Mouse (Mus musculus) forebrain, embryonic 14.5 days (tissue): ENCODE measurements at regions not wholly inside any gene's neighbourhood (a gene's known extent, or its start where the extent isn't known, plus 50 kb on each side); places are given as distances from the start of the nearest gene placed in this dataset.
A peak's percentile ranks its signal among the peaks of the same experiment; 100 is the strongest.

Experiments used
- ATAC-seq: fragments of 200-750 bp; cut with Nextera tagmentation; 2 replicates; pipeline ENCODE4 v1.8.0; 2017; ENCODE audit warnings: mild to moderate bottlenecking, moderate library complexity
- DNase-seq: peaks from one replicate; pipeline ENCODE4 v3.0.0-alpha.2; 2015; ENCODE audit warnings: low spot score
- H3K27ac ChIP-seq: fragments of 300-500 bp; sonication (generic); 2 replicates; pipeline ENCODE4 v1.5.1; 2014; ENCODE audit warnings: low read depth, mild to moderate bottlenecking, control low read depth, low read length, moderate library complexity
- H3K27me3 ChIP-seq: fragments of 300-500 bp; sonication (generic); replicated peaks from 2 replicates; pipeline ENCODE4 v1.6.1; 2014; ENCODE audit warnings: low read length, control low read depth, mixed read lengths; ENCODE audit not compliant: control insufficient read depth, insufficient read depth
- H3K36me3 ChIP-seq: fragments of 300-500 bp; sonication (generic); 2 replicates; pipeline ENCODE4 v1.6.1; 2014; ENCODE audit warnings: low read length, control low read depth; ENCODE audit not compliant: control insufficient read depth, insufficient read depth
- H3K4me1 ChIP-seq: fragments of 300-500 bp; sonication (generic); 2 replicates; pipeline ENCODE4 v1.6.1; 2014; ENCODE audit warnings: antibody characterized with exemption, low read length, control low read depth; ENCODE audit not compliant: control insufficient read depth, insufficient read depth
- H3K4me2 ChIP-seq: fragments of 300-500 bp; sonication (generic); 2 replicates; pipeline ENCODE4 v1.6.1; 2014; ENCODE audit warnings: mild to moderate bottlenecking, control low read depth, low read length
- H3K4me3 ChIP-seq: fragments of 300-500 bp; sonication (generic); 2 replicates; pipeline ENCODE4 v1.5.1; 2014; ENCODE audit warnings: low read depth, low read length, control low read depth
- H3K9ac ChIP-seq: fragments of 300-500 bp; sonication (generic); 2 replicates; pipeline ENCODE4 v1.6.1; 2014; ENCODE audit warnings: mild to moderate bottlenecking, low read length, control low read depth, moderate library complexity
- H3K9me3 ChIP-seq: fragments of 300-500 bp; sonication (generic); replicated peaks from 2 replicates; pipeline ENCODE4 v1.6.1; 2016; ENCODE audit warnings: low read length, control low read depth, mixed read lengths; ENCODE audit not compliant: control insufficient read depth
- WGBS: fragments of 180-500 bp; shearing (Covaris S2); extraction: QIAGEN DNeasy Blood & Tissue Kit; methylation state at CpG from one replicate; pipeline ENCODE4 v1.1.7; 2014; 5-methylcytosine and 5-hydroxymethylcytosine counted together

GRCm38 (mm10) chr14:76649927-76650326, 93.2 kb upstream of the Serp2 start:
- 85% methylated on average over 3 of the region's 3 CpGs for WGBS
- no peak for DNase-seq
- no peak for ATAC-seq
- H3K27ac ChIP-seq = no peak overlapping the region
- H3K9ac ChIP-seq = no peak overlapping the region
- H3K4me3 ChIP-seq = no peak overlapping the region
- H3K36me3 ChIP-seq = no peaks in the 10 kb centered on the region
- H3K4me1 ChIP-seq = peaks cover 3% of the 10 kb centered on the region; the same call in 1 of the 2 replicates
- no peaks in the 10 kb centered on the region for H3K27me3 ChIP-seq
- H3K4me2 ChIP-seq = no peak overlapping the region
- no peaks in the 10 kb centered on the region for H3K9me3 ChIP-seq

- Histone ChIP-seq H3K4me2 (no peak overlapping the region), H3K9me3 (no peaks in the 10 kb centered on the region), H3K27ac (no peak overlapping the region), H3K27me3 (no peaks in the 10 kb centered on the region), H3K36me3 (no peaks in the 10 kb centered on the region), H3K9ac (no peak overlapping the region), H3K4me3 (no peak overlapping the region), H3K4me1 (no peaks in the 10 kb centered on the region)
- DNase-seq (no peak), ATAC-seq (no peak)
- WGBS = 81% methylated on average over 3 of the region's 3 CpGs
These were observed 88.0 kb upstream of the Serp2 start for GRCm38 (mm10) chr14:76644716-76645115.

- no peaks in the 10 kb centered on the region for H3K4me1 ChIP-seq
- H3K9ac ChIP-seq = no peak overlapping the region
- ATAC-seq (no peak), DNase-seq (no peak)
- H3K9me3 ChIP-seq = no peaks in the 10 kb centered on the region
- H3K27me3 ChIP-seq = no peaks in the 10 kb centered on the region
- 87% methylated on average over 4 of the region's 4 CpGs for WGBS
- H3K27ac ChIP-seq = no peak overlapping the region
- no peaks in the 10 kb centered on the region for H3K36me3 ChIP-seq
- no peak overlapping the region for H3K4me2 ChIP-seq
- H3K4me3 ChIP-seq = no peak overlapping the region
These were observed 85.3 kb upstream of the Serp2 start for GRCm38 (mm10) chr14:76641752-76642529.

- H3K9ac ChIP-seq = no peak overlapping the region
- no peaks in the 10 kb centered on the region for H3K9me3 ChIP-seq
- no peaks in the 10 kb centered on the region for H3K36me3 ChIP-seq
- H3K27me3 ChIP-seq = no peaks in the 10 kb centered on the region
- no peak for ATAC-seq
- no peak overlapping the region for H3K27ac ChIP-seq
- no peaks in the 10 kb centered on the region for H3K4me1 ChIP-seq
- no peak overlapping the region for H3K4me3 ChIP-seq
- DNase-seq = no peak
- no peak overlapping the region for H3K4me2 ChIP-seq
- 71% methylated on average over 6 of the region's 6 CpGs for WGBS
These were observed 76.5 kb upstream of the Serp2 start for GRCm38 (mm10) chr14:76633170-76633569.

- DNase-seq (no peak), ATAC-seq (no peak)
- no peaks in the 10 kb centered on the region for H3K36me3 ChIP-seq
- no peaks in the 10 kb centered on the region for H3K9me3 ChIP-seq
- no peak overlapping the region for H3K4me2 ChIP-seq
- no peaks in the 10 kb centered on the region for H3K4me1 ChIP-seq
- no peaks in the 10 kb centered on the region for H3K27me3 ChIP-seq
- no peak overlapping the region for H3K27ac ChIP-seq
- H3K4me3 ChIP-seq = no peak overlapping the region
- 77% methylated on average over 6 of the region's 6 CpGs for WGBS
- H3K9ac ChIP-seq = no peak overlapping the region
These were observed 76.1 kb upstream of the Serp2 start for GRCm38 (mm10) chr14:76632763-76633162.

- Histone ChIP-seq H3K27me3 (no peaks in the 10 kb centered on the region), H3K9ac (no peak overlapping the region), H3K9me3 (no peaks in the 10 kb centered on the region), H3K4me1 (no peaks in the 10 kb centered on the region), H3K4me2 (no peak overlapping the region), H3K4me3 (no peak overlapping the region), H3K36me3 (no peaks in the 10 kb centered on the region), H3K27ac (no peak overlapping the region)
- no peak for ATAC-seq
- 83% methylated on average over 6 of the region's 6 CpGs for WGBS
- no peak for DNase-seq
These were observed 75.1 kb upstream of the Serp2 start for GRCm38 (mm10) chr14:76631740-76632139.

- 90% methylated on average over 4 of the region's 4 CpGs for WGBS
These were observed 74.5 kb upstream of the Serp2 start for GRCm38 (mm10) chr14:76631181-76631580.

GRCm38 (mm10) chr14:76629913-76630478, 73.3 kb upstream of the Serp2 start:
- Histone ChIP-seq H3K36me3 (no peaks in the 10 kb centered on the region), H3K4me2 (no peak overlapping the region), H3K4me1 (no peaks in the 10 kb centered on the region; the same call in 1 of the 2 replicates), H3K27ac (no peak overlapping the region), H3K9ac (no peak overlapping the region), H3K4me3 (no peak overlapping the region), H3K27me3 (no peaks in the 10 kb centered on the region), H3K9me3 (no peaks in the 10 kb centered on the region)
- DNase-seq (no peak), ATAC-seq (no peak)
- 90% methylated on average over 11 of the region's 11 CpGs for WGBS

More at GRCm38 (mm10) chr14:76631181-76631580, 74.5 kb upstream of the Serp2 start:
- DNase-seq (no peak), ATAC-seq (no peak)
- H3K9me3 ChIP-seq = no peaks in the 10 kb centered on the region
- no peak overlapping the region for H3K4me2 ChIP-seq
- H3K27me3 ChIP-seq = no peaks in the 10 kb centered on the region
- H3K27ac ChIP-seq = no peak overlapping the region
- no peak overlapping the region for H3K9ac ChIP-seq
- no peaks in the 10 kb centered on the region for H3K36me3 ChIP-seq
- no peak overlapping the region for H3K4me3 ChIP-seq
- no peaks in the 10 kb centered on the region for H3K4me1 ChIP-seq

GRCm38 (mm10) chr14:76628182-76628892, 71.6 kb upstream of the Serp2 start:
- peak; percentile 62 for ATAC-seq

More at GRCm38 (mm10) chr14:76628182-76628892, 71.6 kb upstream of the Serp2 start:
- 61% methylated on average over 10 of the region's 10 CpGs for WGBS
- H3K4me1 ChIP-seq = peaks cover 5% of the 10 kb centered on the region
- no peak overlapping the region for H3K4me3 ChIP-seq
- peak overlapping the region; percentile 52; the same call in 1 of the 2 replicates for H3K27ac ChIP-seq
- no peak overlapping the region for H3K4me2 ChIP-seq
- H3K36me3 ChIP-seq = no peaks in the 10 kb centered on the region
- no peak overlapping the region for H3K9ac ChIP-seq
- no peaks in the 10 kb centered on the region for H3K9me3 ChIP-seq
- no peaks in the 10 kb centered on the region for H3K27me3 ChIP-seq
- DNase-seq = peak; percentile 72
